Mouse (Mus musculus) urinary bladder, postnatal 4 days (tissue): ENCODE measurements around the gene Tesk2.

Source experiments
- DNase-seq, 2 experiments: peaks; one replicate each; pipeline ENCODE4 v3.0.0; 2021 to 2022; ENCODE audit warnings: low spot score in 2 of 2

Tesk2 gene

DNA sequence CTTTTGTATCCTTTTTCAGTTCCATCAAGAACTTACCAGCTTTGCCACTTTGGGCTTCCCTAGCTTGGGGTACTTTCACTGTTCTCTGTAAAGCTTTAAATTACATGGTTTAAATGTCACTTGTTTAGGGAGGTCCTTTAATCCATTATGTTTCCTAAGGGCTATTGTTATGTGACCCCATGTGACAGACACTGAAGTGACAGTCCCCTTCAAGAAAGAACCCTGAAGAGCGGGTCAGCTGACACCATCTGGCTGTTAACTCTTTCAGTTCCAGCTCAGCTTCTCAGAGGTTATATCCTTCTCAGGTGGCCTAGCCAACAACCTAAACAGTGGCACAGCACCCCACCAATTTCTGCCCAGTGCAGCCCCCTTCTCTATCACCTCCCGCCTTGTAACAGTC is 133.5 kb downstream of the Tesk2 start:
- DNase-seq: no peak
